Mouse (Mus musculus): ENCODE measurements at regions not wholly inside any gene's neighbourhood (a gene's known extent, or its start where the extent isn't known, plus 50 kb on each side); places are given as distances from the start of the nearest gene placed in this dataset. TPM values are rescaled to one million over a fixed set of nuclear protein-coding genes. Genes with fewer than 3 reads are reported as not detected.

GRCm38 (mm10) chr14:78157660-78158059, 68.9 kb upstream of the Fam216b start:
- Histone ChIP-seq H3K4me1 (no peaks in the 10 kb centered on the region), H3K4me2 (replicated peaks) (no peak overlapping the region), H3K9me3 (no peaks in the 10 kb centered on the region), H3K9ac (replicated peaks) (no peak overlapping the region), H3K27ac (replicated peaks) (no peak overlapping the region), H3K4me3 (no peak overlapping the region), H3K27me3 (no peaks in the 10 kb centered on the region), H3K36me3 (no peaks in the 10 kb centered on the region)
- WGBS = 76% methylated on average over 2 of the region's 2 CpGs
- ATAC-seq (ENCODE audit: low FRiP score, low read depth) = no peak

GRCm38 (mm10) chr14:78148851-78149250, 60.0 kb upstream of the Fam216b start:
- WGBS = 90% methylated on average over 1 of the region's 1 CpGs
- no peak overlapping the region for H3K4me3 ChIP-seq
- no peaks in the 10 kb centered on the region; the same call in 1 of the 2 replicates for H3K9me3 ChIP-seq
- no peak overlapping the region for H3K27ac ChIP-seq (replicated peaks)
- no peaks in the 10 kb centered on the region for H3K36me3 ChIP-seq
- H3K4me2 ChIP-seq (replicated peaks) = no peak overlapping the region
- no peak for ATAC-seq (ENCODE audit: low FRiP score, low read depth)
- no peaks in the 10 kb centered on the region for H3K27me3 ChIP-seq
- H3K4me1 ChIP-seq = no peaks in the 10 kb centered on the region; the same call in 1 of the 2 replicates
- H3K9ac ChIP-seq (replicated peaks) = no peak overlapping the region

- no peak overlapping the region for H3K4me3 ChIP-seq
- 34% methylated on average over 4 of the region's 4 CpGs for WGBS
- no peak overlapping the region for H3K9ac ChIP-seq (replicated peaks)
- H3K4me1 ChIP-seq = no peaks in the 10 kb centered on the region; the same call in 1 of the 2 replicates
- no peaks in the 10 kb centered on the region; the same call in 1 of the 2 replicates for H3K9me3 ChIP-seq
- no peak for ATAC-seq (ENCODE audit: low FRiP score, low read depth)
- no peaks in the 10 kb centered on the region for H3K36me3 ChIP-seq
- no peaks in the 10 kb centered on the region for H3K27me3 ChIP-seq
- H3K27ac ChIP-seq (replicated peaks) = 0 out of 2 replicates have a peak overlapping the region, but pooled peaks have one; percentile 17
- H3K4me2 ChIP-seq (replicated peaks) = no peak overlapping the region
Observed at GRCm38 (mm10) chr14:78143751-78144150, 54.9 kb upstream of the Fam216b start.

MicroRNAs encoded in the stretch of these regions (microRNA counts, 519-probe panel; counts per million panel counts)
- not detected for microRNA mmu-miR-1971

Small RNA genes in the stretch of these regions (microRNA-seq; reads per million reads assigned to microRNA genes)
- gene Mir1971 = not detected

Measured in midbrain, embryonic 12.5 days (tissue).